Mouse (Mus musculus) kidney, adult 10 weeks (tissue): Measurements from ENCODE around the gene Ms4a4b. TPM values are rescaled to one million over a fixed set of nuclear protein-coding genes. Genes with fewer than 3 reads are reported as not detected.

Experiments used
- polyA plus RNA-seq: library from polyadenylated mRNA; stranded (reverse); fragments of 350-450 nt; fragmentation: Illumina TruSeq; extraction: RNeasy Lipid Tissue Mini Kit (QIAGEN cat#74804); gene quantifications from one replicate; pipeline ENCODE4 v1.2.3, GENCODE M21; 2014; ENCODE audit warnings: low read depth, low replicate concordance

The Ms4a4b gene
- 1.1 TPM for polyA plus RNA-seq

GRCm38 (mm10) chr19:11443338-11443737 is at the start of gene Ms4a4b:
TSS of gene Ms4a4b (plus strand) at chr19:11443553.

GRCm38 (mm10) chr19:11404527-11404926 is 38.8 kb upstream of the Ms4a4b start, which contains the start of gene Ms4a4c:
TSS of gene Ms4a4c (plus strand) at chr19:11404770.

DNA sequence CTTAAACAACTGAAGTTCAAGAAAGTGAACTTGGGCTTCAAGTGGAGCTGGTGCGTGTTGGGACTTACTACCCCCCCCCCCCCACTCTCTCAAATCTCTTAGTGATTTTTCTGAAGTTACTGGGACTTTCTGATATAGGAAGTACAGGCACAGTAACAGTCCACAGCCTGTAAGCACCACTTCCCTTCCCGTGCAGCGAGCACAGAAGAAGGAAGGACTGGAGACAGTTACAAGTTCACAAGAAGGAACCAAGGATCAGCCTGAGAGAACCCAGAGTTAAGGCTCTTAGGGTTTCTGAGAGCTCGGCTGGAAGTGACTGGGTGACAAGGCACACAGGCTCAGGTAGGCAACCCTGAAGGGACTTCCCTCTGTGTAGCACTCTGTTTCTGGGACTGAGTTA is 25.9 kb downstream of the Ms4a4b start, which contains the start of gene Ms4a6c:
Gene Ms4a6c (plus strand): TSS at position 152 of the 400 bp plus-strand sequence.

DNA sequence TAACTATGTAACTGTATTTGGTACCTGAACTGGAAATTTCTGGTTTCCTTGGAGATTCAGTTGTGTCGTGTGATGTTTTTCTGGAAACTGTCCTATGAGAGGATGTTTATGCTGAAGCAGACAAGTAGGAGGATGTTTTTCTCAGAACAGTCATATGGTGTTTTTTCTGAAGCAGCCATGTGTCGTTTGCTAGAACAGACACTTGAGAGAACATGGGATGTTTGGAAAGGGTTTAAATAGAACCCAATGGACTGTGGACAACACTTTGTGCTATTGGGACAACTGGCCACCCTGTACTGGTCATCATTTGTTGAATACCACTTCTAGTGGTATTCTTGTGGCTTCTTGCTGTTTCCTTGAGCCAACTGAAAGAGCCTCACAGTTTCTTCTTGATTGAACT is 42.4 kb downstream of the Ms4a4b start, which contains the start of gene Gm8369:
Gene Gm8369 (plus strand): TSS at position 193 of the 400 bp plus-strand sequence.

GRCm38 (mm10) chr19:11516246-11516645 is 72.9 kb downstream of the Ms4a4b start, which contains the start of gene Ms4a6b:
TSS of gene Ms4a6b (plus strand) at chr19:11516512.

Other genes starting within 250 kb of the Ms4a4b start
- gene Ms4a13, start 246.8 kb upstream of the Ms4a4b start, polyA plus RNA-seq: not detected
- gene Ms4a12, start 211.1 kb upstream of the Ms4a4b start, polyA plus RNA-seq: not detected
- gene Ms4a1, start 177.3 kb upstream of the Ms4a4b start, polyA plus RNA-seq: 0.53 TPM
- gene Ms4a5, start 159.7 kb upstream of the Ms4a4b start, polyA plus RNA-seq: not detected
- gene Ms4a14, start 129.1 kb upstream of the Ms4a4b start, polyA plus RNA-seq: 0.53 TPM
- 3.0 TPM for gene Ms4a7, start 107.4 kb upstream of the Ms4a4b start, polyA plus RNA-seq
- gene Ms4a4a, start 68.0 kb upstream of the Ms4a4b start, polyA plus RNA-seq: 0.61 TPM
- gene Ms4a4c, start 38.8 kb upstream of the Ms4a4b start, polyA plus RNA-seq: 1.3 TPM
- 4.2 TPM for gene Ms4a6c, start 25.8 kb downstream of the Ms4a4b start, polyA plus RNA-seq
- not detected for gene Gm8369, start 42.4 kb downstream of the Ms4a4b start, polyA plus RNA-seq
- gene Ms4a6b, start 73.0 kb downstream of the Ms4a4b start, polyA plus RNA-seq: 2.7 TPM
- 2.9 TPM for gene Ms4a4d, start 93.2 kb downstream of the Ms4a4b start, polyA plus RNA-seq
- 0.97 TPM for gene Ms4a6d, start 161.3 kb downstream of the Ms4a4b start, polyA plus RNA-seq
- gene Ms4a2, start 180.2 kb downstream of the Ms4a4b start, polyA plus RNA-seq: 5.0 TPM
- not detected for gene Ms4a3, start 197.3 kb downstream of the Ms4a4b start, polyA plus RNA-seq
- gene Oosp2, start 217.0 kb downstream of the Ms4a4b start, polyA plus RNA-seq: not detected
- not detected for gene Oosp1, start 247.6 kb downstream of the Ms4a4b start, polyA plus RNA-seq